Mouse (Mus musculus): ENCODE data around the gene Mrpl53. TPM values are rescaled to one million over a fixed set of nuclear protein-coding genes. Genes with fewer than 3 reads are reported as not detected.

The Mrpl53 gene
- total RNA-seq (2023): 10 to 100 TPM; 28.3 to 31.2 TPM

DNA sequence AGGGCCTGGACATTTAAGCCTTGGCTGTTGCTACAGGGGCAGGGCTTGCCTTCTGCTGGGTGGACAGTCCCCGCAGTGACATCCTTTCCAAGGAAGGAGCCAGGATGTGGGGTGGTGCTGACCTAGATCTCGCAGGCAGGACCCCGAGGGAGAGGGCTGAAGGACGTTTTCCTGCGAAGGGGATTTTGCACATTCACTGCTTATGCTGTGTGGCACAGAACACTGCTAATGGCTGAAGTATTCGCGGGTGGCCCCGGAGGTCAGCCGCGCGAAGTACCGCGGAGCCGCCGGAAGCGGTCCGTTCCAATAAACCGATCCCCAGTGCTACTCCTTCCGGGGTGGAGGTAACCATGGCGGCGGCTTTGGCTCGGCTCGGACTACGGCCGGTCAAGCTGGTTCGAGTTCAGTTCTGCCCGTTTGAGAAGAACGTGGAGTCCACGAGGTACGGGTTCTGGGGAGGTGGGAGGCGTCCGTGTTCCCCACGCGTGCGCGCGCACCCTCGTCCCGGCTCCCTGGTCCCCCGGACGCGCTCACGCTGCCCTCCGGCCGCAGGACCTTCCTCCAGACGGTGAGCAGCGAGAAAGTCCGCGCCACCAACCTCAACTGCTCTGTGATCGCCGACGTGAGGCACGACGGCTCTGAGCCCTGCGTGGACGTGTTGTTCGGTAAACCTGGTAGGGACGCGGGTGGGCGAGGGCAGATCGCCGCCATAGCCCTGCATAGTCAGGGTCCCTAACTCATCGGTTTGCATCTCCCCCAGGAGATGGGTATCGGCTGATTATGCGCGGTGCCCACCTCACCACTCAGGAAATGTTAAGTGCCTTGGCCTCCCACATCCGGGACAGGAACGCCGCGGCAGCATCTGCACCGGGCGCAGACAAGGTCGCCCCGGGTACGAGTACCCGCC is at the start of gene Mrpl53:
TSS of gene Mrpl53 (plus strand) at position 279 of the 907 bp plus-strand sequence.

DNA sequence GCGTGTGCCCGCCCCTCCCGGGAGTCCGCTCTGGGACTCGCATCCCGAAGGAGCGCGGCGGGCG is 38.8 kb upstream of the Mrpl53 start, which contains the start of gene Tlx2:
TSS of gene Tlx2 (minus strand) at position 47 of the 64 bp plus-strand sequence.

DNA sequence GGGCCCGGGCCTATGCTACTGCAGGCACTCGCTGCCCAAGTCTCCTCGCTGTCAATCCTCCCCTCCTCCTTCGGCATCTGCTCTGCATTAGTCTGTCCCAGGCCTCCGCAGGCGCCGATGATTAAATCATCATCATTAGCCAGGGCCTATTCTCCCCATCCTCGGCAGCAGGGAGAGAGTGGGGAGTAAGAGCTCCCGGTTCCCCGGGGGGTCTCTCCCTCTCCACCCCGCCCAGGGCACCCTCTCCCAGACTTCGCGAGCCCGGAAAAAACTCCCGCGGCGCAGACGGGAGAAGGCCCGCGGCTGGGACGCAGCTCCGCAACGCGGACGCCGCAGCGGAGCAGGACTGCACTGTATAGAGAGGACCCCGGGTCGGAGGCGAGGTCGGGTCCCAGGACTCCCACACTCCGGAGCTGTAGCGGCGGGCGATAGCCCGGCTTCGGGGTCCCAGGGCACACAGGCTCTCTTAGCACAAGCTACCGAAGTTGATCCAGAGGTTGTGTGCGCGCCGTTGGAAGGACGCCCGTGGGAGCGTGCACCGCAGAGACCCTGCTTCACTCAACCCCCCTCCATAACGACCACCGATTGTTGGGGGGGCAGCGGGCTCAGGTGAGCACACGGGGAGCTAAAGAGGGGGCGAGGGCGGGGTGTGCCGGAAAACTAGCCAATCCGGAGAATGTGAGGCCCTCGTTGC is 31.1 kb upstream of the Mrpl53 start, which contains the start of gene Pcgf1:
TSS of gene Pcgf1 (plus strand) at position 240 of the 694 bp plus-strand sequence.

DNA sequence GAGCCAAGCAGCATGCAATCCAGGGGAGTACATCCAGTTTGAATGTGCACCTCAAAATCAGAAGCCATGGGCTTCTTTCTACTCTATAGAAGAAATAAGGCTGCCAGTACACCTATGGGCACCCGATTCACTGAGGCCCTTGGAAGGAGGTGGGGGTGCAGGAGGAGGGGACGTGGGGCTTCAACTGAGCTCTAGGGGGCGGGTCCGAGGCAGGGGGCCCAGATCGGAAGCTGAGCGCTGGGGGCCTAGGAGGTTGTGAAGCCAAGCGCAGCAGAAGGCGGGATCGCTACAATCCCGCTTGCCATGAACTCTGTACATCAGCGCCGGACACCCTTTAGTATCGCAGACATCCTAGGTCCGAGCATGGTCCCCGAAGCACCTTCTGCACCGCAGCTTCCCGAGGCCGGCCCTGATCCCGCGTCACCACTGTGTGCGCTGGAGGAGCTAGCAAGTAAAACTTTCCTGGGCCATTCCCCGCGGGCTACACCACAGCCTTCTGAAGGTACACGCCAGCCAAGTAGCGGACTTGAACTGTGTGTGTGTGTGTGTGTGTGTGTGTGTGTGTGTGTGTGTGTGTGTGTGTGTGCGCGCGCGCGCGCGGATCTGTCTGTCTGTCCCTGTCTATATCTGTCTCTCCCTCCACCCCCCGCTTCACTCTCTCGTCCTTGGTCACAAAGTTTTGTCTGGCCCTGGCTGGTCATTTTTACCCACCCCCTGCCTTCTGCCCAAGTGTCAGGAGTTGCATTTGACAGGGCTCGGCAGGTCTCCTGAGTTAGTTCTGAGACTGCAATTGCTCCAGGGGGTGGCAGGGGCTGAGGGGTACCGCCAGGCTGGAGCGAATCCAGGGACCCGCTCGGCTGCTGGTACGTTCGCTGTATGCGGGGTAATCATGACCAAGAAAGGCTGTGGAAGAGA is 22.5 kb upstream of the Mrpl53 start, which contains the start of gene Lbx2:
TSS of gene Lbx2 (plus strand) at position 247 of the 915 bp plus-strand sequence.

DNA sequence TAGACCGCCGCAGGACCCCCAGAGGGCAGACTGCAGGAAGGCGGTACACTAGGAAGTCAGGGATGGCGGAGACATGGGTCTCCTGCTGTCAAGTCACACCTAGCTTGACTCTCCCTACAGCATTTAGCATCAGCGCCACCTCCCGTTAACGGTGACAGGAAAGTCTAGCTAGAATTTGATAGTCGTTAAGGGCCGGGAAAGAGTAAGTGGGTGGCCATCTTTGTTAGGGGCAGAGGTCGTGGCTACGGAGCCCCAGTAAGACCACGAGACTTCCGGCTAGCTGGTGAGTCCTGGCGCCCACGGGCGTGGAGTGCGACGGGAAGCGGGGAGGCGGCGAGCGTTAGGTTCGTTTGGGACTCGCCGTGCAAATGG is 7.5 kb upstream of the Mrpl53 start, which contains the start of the genes Ccdc142 and Gm42688:
TSS of gene Ccdc142 (plus strand) at position 286 of the 372 bp plus-strand sequence.
TSS of gene Gm42688 (plus strand) at position 302 of the 372 bp plus-strand sequence.

DNA sequence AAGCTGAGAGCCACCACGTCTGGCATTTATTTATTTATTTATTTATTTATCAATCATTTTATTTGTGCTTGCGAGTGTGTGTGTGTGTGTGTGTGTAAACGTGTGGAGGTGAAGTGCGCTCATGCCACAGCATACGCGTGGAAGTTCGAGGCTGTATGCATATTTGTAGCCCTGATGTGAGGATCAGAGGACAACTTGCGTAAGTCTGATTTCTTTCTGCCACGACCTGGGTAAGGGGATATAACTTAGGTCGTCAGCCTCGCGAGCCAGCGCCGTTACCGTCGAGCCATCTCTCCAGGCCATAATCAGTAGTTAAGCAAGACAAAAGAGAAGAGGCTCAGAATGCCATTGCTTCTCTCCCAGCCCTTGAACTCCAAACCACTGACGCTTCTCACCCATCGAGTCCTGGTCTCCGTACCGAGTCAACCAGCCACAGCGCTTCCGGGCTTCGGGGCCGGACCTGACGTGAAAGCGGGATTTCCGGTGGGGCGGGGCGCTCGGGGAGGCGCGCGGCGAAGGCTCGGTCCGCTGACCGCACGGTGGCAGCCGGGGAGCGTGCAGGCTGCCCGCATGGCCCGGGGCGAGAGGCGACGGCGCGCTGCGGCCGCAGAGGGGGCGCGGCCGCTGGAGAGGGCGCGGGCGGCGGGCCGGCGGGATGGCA is 6.3 kb downstream of the Mrpl53 start, which contains the start of gene Mogs:
TSS of gene Mogs (plus strand) at position 486 of the 661 bp plus-strand sequence.

DNA sequence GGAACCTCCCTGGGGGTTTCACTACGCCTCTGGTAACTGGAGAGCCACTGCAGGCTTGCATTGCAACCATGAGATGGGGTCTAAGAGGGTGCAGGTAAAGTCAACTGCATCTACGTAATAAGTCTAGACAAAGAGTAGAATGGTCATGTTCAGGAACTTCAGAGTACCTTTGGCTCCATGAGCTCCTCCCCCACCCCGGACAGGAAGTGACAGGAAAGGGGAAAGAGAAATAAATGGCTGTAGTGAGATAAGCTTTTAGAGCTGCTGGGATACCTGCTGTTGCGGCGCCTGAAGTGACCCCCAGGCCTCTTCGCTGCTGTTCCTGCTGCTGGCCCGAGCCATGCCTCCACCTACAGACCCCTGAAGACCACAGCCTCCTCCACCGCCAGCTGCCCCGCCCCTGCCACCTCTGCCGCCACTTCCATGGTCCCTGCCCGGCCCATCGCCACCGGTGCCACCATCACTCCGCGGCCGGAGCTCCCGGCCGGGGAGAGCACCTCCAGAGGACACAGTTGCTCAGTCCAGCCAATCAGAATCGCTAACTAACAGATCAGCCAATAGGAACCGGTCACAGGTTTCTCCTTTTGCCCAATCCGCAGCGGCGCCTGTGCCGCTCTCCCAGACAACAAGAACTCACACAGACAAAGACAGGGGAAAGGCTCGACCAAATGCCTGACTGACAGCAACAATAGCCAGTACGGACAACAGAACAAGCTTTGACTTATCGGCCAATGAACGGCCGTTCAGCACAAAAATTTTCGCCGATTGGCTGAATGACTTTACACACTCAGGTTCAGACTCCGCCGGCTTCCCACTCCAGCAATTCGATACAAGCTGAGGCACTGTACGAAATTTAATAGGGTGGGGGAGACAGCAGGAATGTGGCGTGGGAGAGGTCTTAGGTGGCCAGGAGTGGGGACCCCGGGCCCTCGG is 12.4 kb downstream of the Mrpl53 start, which contains the start of gene Wbp1:
TSS of gene Wbp1 (minus strand) at position 630 of the 933 bp plus-strand sequence.

DNA sequence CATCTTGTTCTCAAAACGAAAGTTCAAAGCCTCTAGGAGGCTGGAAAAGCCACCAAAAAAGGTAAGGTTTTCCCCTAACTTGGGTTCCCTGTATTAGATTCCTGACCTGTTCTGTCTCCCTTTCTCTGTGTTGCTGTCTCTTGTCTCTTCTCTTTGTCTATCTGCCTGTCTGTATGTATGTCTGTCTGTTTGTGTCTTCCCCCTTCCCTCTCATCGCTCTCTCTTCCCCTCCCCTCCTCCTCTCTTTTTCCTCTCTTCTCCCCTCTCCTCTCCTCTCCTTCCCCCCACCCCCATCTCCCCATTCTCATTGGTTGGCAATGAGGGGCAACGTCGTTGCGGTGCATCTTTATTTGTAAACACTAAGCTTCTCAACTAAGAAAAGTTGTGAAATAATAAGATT is 16.5 kb downstream of the Mrpl53 start, which contains the start of gene Ino80b:
TSS of gene Ino80b (minus strand) at position 101 of the 400 bp plus-strand sequence.

DNA sequence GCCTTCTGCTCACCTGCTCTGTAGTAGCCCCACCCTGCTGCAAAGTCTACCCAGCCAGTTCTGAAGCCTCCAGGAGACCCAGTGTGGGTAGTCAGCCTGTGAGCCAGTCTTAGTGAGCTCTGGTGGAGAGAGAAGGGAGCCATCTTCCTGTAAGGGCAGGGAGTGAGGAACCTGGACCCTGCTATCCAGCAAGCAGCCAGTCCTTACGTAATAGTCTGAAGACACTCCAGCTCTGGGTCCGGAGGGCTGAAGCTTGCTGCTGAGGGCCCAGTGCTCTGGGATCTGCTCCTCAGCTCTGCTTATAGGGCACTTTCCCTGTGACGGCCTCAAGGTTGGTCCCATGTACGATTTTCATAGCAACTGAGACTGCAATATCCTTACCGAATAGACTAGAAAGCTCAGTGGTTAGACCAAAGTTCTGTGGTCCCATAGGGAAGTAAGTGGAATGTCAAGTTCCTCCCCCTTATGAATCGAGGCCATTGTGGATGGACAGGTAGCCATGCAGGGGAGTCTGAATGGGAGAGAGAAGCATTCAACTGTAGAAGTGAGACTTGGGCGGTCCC is 26.2 kb downstream of the Mrpl53 start, which contains the start of gene Rtkn:
TSS of gene Rtkn (plus strand) at position 513 of the 563 bp plus-strand sequence.

DNA sequence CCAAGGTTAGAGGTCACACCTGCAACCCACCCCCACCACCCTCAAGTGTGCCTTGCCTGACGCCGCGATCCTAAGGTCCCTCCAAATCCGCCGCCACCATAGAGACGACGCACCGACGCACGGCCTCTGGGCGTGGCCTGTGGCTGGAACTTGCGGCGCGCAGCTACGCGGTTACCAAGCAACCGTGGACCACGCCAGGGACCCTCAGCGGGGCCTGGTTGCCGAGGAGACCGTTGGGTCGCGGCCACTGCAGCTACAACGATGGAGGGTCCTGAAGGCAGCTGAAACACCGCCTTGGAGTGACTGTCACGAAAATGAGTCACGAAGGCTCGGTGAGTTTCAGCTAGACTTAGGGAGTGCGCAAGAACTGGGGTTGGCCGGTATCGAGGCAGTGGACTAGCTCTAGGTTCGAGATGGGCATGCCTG is 47.4 kb downstream of the Mrpl53 start, which contains the start of the genes Wdr54 and 1700003E16Rik:
TSS of gene Wdr54 (minus strand) at position 139 of the 426 bp plus-strand sequence.
TSS of gene 1700003E16Rik (plus strand) at position 146 of the 426 bp plus-strand sequence.

Other genes starting within 250 kb of the Mrpl53 start
- 10 to 100 TPM; 27.3 to 28.7 TPM for gene Sema4f, start 169.3 kb upstream of the Mrpl53 start, total RNA-seq (2023)
- not detected for gene M1ap, start 162.1 kb upstream of the Mrpl53 start, total RNA-seq (2023)
- gene Dok1, start 75.6 kb upstream of the Mrpl53 start, total RNA-seq (2023): 10 to 100 TPM; 21.0 to 23.7 TPM
- gene Loxl3, start 74.9 kb upstream of the Mrpl53 start, total RNA-seq (2023): not detected
- 100 to 1,000 TPM; 350 to 355 TPM for gene Aup1, start 54.5 kb upstream of the Mrpl53 start, total RNA-seq (2023)
- gene Htra2, start 53.8 kb upstream of the Mrpl53 start, total RNA-seq (2023): 10 to 100 TPM; 29.3 to 31.8 TPM
- 10 to 100 TPM; 16.0 to 16.6 TPM for gene Dqx1, start 51.2 kb upstream of the Mrpl53 start, total RNA-seq (2023)
- not detected for gene Tlx2, start 38.7 kb upstream of the Mrpl53 start, total RNA-seq (2023)
- 10 to 100 TPM; 28.2 to 31.7 TPM for gene Pcgf1, start 31.2 kb upstream of the Mrpl53 start, total RNA-seq (2023)
- gene Lbx2, start 22.7 kb upstream of the Mrpl53 start, total RNA-seq (2023): not detected
- 10 to 100 TPM in 1 of 2 experiments, 1 to 10 TPM in 1; 8.4 to 11.3 TPM for gene Ccdc142, start 7.4 kb upstream of the Mrpl53 start, total RNA-seq (2023)
- 10 to 100 TPM; 10.5 to 11.2 TPM for gene Gm42688, start 7.4 kb upstream of the Mrpl53 start, total RNA-seq (2023)
- 10 to 100 TPM; 53.2 to 53.7 TPM for gene Mogs, start 6.5 kb downstream of the Mrpl53 start, total RNA-seq (2023)
- gene Wbp1, start 12.5 kb downstream of the Mrpl53 start, total RNA-seq (2023): 10 to 100 TPM; 34.0 to 41.6 TPM
- gene Ino80b, start 16.4 kb downstream of the Mrpl53 start, total RNA-seq (2023): 10 to 100 TPM; 34.1 to 35.9 TPM
- not detected for gene Rtkn, start 26.4 kb downstream of the Mrpl53 start, total RNA-seq (2023)
- gene Wdr54, start 47.4 kb downstream of the Mrpl53 start, total RNA-seq (2023): 1 to 10 TPM in 1 of 2 experiments, under 1 TPM in 1; 0.89 to 1.7 TPM
- not detected for gene 1700003E16Rik, start 47.4 kb downstream of the Mrpl53 start, total RNA-seq (2023)
- 100 to 1,000 TPM; 117 to 120 TPM for gene Dctn1, start 56.9 kb downstream of the Mrpl53 start, total RNA-seq (2023)
- not detected for gene Slc4a5, start 110.8 kb downstream of the Mrpl53 start, total RNA-seq (2023)
- 10 to 100 TPM; 42.1 to 52.4 TPM for gene Mthfd2, start 216.9 kb downstream of the Mrpl53 start, total RNA-seq (2023)
- 100 to 1,000 TPM; 113 to 127 TPM for gene Mob1a, start 217.0 kb downstream of the Mrpl53 start, total RNA-seq (2023)
- gene Bola3, start 240.1 kb downstream of the Mrpl53 start, total RNA-seq (2023): 10 to 100 TPM; 33.9 to 37.3 TPM

Measured in T-cell, adult 66 days (primary cell).